ENCODE assay signal across 14 mouse cellular contexts in the genomic region with DNA sequence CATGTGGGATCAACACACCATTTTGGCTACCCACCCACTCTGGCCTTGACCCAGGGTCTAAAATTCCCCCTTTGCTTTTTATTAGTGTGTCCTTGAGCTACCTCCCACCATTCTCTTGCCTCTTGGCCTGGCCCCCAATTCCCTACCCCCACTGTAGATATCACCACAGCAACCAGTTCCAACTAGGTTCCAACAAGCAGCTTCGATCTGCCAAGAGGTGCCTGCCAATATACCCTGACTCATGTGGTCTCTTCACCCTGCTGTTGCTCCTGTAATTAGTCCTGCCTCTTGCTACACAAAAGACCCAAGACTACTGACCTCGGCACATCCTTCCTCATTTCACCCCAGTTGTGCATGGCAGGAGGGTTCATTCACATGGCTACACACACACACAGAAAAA. TPM values are rescaled to one million over a fixed set of nuclear protein-coding genes. Genes with fewer than 3 reads are reported as not detected.
DNase-seq lines count a peak whose midpoint lies in the region; ATAC-seq lines count a peak whose summit lies in the region.
"Had no signal": no experiment of that assay in that cellular context is flagged by ENCODE, and none has a peak within 500 bp of the region (broad histone marks: within the 10 kb centered on the region; RNA-seq: fewer than 3 reads in every experiment).

No protein-coding gene starts in this region.

- H3K9me3 ChIP-seq in heart, embryonic 11.5 days (replicated peaks; ENCODE audit: control insufficient read depth, low read length), result no peaks in the 10 kb centered on the region
- H3K9me3 ChIP-seq in forebrain, embryonic 14.5 days (replicated peaks; ENCODE audit: control insufficient read depth, low read length), result no peaks in the 10 kb centered on the region
- H3K9me3 ChIP-seq: limb, embryonic 12.5 days had no signal

- H3K27me3 ChIP-seq in heart, embryonic 11.5 days (ENCODE audit: control insufficient read depth, insufficient read depth, low read length), result peaks cover 10% of the 10 kb centered on the region
- H3K27me3 ChIP-seq in forebrain, embryonic 14.5 days (replicated peaks; ENCODE audit: control insufficient read depth, insufficient read depth, low read length), result no peaks in the 10 kb centered on the region

- peak; percentile 20 for DNase-seq in heart, postnatal 4 days
- peak; percentile 50 for DNase-seq in ES-CJ7 (ENCODE audit: low read depth, low spot score)
- peak; percentile 80 for DNase-seq in forebrain, embryonic 14.5 days (ENCODE audit: low spot score)
- peak; percentile 83 for DNase-seq in layer of hippocampus, adult 9-11 months
- no peak for DNase-seq in adrenal gland, postnatal 36 days
- no peak for DNase-seq in adrenal gland, adult 8-10 months
- no peak for DNase-seq in gastrocnemius, postnatal 10 days
- DNase-seq: adrenal gland, postnatal 25 days; lung, postnatal 36 days had no signal

- H3K4me1 ChIP-seq in heart, embryonic 11.5 days (ENCODE audit: control insufficient read depth, insufficient read depth, low read length), result peaks cover 8% of the 10 kb centered on the region
- H3K4me1 ChIP-seq in forebrain, embryonic 14.5 days (ENCODE audit: control insufficient read depth, insufficient read depth, low read length), result peaks cover 42% of the 10 kb centered on the region

- H3K4me2 ChIP-seq in heart, embryonic 11.5 days, result no peak overlapping the region
- H3K4me2 ChIP-seq in forebrain, embryonic 14.5 days (ENCODE audit: low read length), result peak overlapping the region; percentile 20
- H3K4me2 ChIP-seq: limb, embryonic 12.5 days had no signal

- WGBS in heart, embryonic 11.5 days (ENCODE audit: insufficient replicate concordance), result 23% methylated on average over 2 of the region's 2 CpGs
- 0% methylated on average over 2 of the region's 2 CpGs for WGBS in forebrain, embryonic 14.5 days

- H3K9ac ChIP-seq in heart, embryonic 11.5 days (ENCODE audit: low read depth, low read length), result no peak overlapping the region
- H3K9ac ChIP-seq in forebrain, embryonic 14.5 days (ENCODE audit: low read length), result no peak overlapping the region; the same call in 1 of the 2 replicates
- H3K9ac ChIP-seq: limb, embryonic 12.5 days had no signal

- ATAC-seq in heart, embryonic 11.5 days (replicated peaks; ENCODE audit: insufficient number of reproducible peaks, low FRiP score, low TSS enrichment), result no peak
- ATAC-seq in forebrain, embryonic 14.5 days, result peak; percentile 68
- ATAC-seq: CD4-positive, CD25-positive, alpha-beta regulatory T cell, adult 4 months; intestine, embryonic 16.5 days had no signal

- H3K27ac ChIP-seq in heart, embryonic 11.5 days (ENCODE audit: low read depth, low read length), result no peak overlapping the region
- H3K27ac ChIP-seq in forebrain, embryonic 14.5 days (ENCODE audit: low read depth, low read length), result peak overlapping the region; percentile 92

- H3K4me3 ChIP-seq in heart, embryonic 11.5 days (ENCODE audit: low read depth, low read length), result no peak overlapping the region
- H3K4me3 ChIP-seq in forebrain, embryonic 14.5 days (ENCODE audit: low read depth, low read length), result no peak overlapping the region
- H3K4me3 ChIP-seq: limb, embryonic 12.5 days had no signal

- no peaks in the 10 kb centered on the region for H3K36me3 ChIP-seq in heart, embryonic 11.5 days (ENCODE audit: control insufficient read depth, insufficient read depth, low read length)
- H3K36me3 ChIP-seq in forebrain, embryonic 14.5 days (ENCODE audit: control insufficient read depth, insufficient read depth, low read length), result no peaks in the 10 kb centered on the region
- H3K36me3 ChIP-seq: limb, embryonic 12.5 days had no signal

RNA-seq across cellular contexts. Expression of a gene that starts 21.5 kb away (rescaled TPM):
- total RNA-seq in heart, postnatal 4 days (2021), result under 1 TPM; 0.11 to 0.26 TPM
- 3.4 and 4.0 TPM in 2 replicates for polyA plus RNA-seq in heart, embryonic 11.5 days (2014; fragmentation: Nextera tagmentation; extraction: Ambion mirVana)
- polyA plus RNA-seq in forebrain, embryonic 14.5 days (2014; fragmentation: Nextera tagmentation; extraction: Ambion mirVana), result 9.9 and 11.1 TPM in 2 replicates
- 1 to 10 TPM; 1.2 to 2.1 TPM for total RNA-seq in adrenal gland, postnatal 36 days (2021)
- 1 to 10 TPM; 1.0 to 2.6 (median 2.2) TPM for total RNA-seq in adrenal gland, adult 8-10 months (2022)
- total RNA-seq in gastrocnemius, postnatal 10 days (2021), result under 1 TPM; 0.25 to 0.40 TPM

RNA-seq across cellular contexts. Expression of a gene that starts 33.5 kb away (rescaled TPM):
- not detected for total RNA-seq in heart, postnatal 4 days (2021)
- 0.37 TPM in 1 of 2 replicates, not detected in the other for polyA plus RNA-seq in heart, embryonic 11.5 days (2014; fragmentation: Nextera tagmentation; extraction: Ambion mirVana)
- 0.48 and 1.1 TPM in 2 replicates for polyA plus RNA-seq in forebrain, embryonic 14.5 days (2014; fragmentation: Nextera tagmentation; extraction: Ambion mirVana)
- under 1 TPM in 1 of 2 experiments, not detected in 1; 0.99 TPM for total RNA-seq in adrenal gland, postnatal 36 days (2021)
- 1 to 10 TPM in 2 of 4 experiments, under 1 TPM in 1, not detected in 1; 0.49 to 2.4 (median 1.2) TPM for total RNA-seq in adrenal gland, adult 8-10 months (2022)
- total RNA-seq in gastrocnemius, postnatal 10 days (2021), result not detected
- total RNA-seq: gastrocnemius, postnatal 4 days had no signal
- polyA plus RNA-seq: CD4-positive, CD25-positive, alpha-beta regulatory T cell, adult 4 months had no signal

Comparison
In these comparisons a context has a peak if more than half of its experiments do, and no peak if none do; other contexts are left out.
1. DNase-seq: peak in heart, postnatal 4 days (single experiment), ES-CJ7 (single experiment), forebrain, embryonic 14.5 days (single experiment) and layer of hippocampus, adult 9-11 months (single experiment); none in adrenal gland, postnatal 36 days (0 of 2), adrenal gland, adult 8-10 months (single experiment) and gastrocnemius, postnatal 10 days (single experiment).